ENCODE assay signal across 8 mouse cellular contexts in the genomic region with DNA sequence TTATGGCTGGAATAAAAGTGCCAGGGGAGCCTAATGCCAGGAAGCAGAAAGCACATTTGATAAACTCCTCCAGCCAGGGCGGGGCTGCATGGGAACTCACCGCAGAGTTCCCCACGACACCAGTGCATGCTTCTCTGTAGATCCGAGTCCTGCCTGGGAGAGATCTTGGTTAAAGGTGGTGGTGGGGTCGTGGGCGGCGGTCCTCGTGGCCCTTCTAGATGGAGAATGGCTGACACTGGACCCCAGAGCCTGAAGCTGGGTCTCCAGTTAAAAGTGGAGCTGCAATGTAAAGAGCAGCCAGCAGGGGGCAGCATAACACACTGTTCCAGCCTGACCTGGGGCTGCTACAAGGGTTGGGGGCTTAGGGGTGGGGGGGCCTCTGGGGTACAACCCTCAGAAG. TPM values are rescaled to one million over a fixed set of nuclear protein-coding genes. Genes with fewer than 3 reads are reported as not detected.
DNase-seq lines count a peak whose midpoint lies in the region; ATAC-seq lines count a peak whose summit lies in the region.

No protein-coding gene starts in this region.

- 27% methylated on average over 8 of the region's 8 CpGs for WGBS in hindbrain, embryonic 14.5 days
- 23% methylated on average over 8 of the region's 8 CpGs for WGBS in hindbrain, embryonic 12.5 days
- 21% methylated on average over 8 of the region's 8 CpGs for WGBS in embryonic facial prominence, embryonic 10.5 days
- WGBS in intestine, embryonic 16.5 days: 17% methylated on average over 8 of the region's 8 CpGs
- 2% methylated on average over 8 of the region's 8 CpGs for WGBS in liver, embryonic 13.5 days (ENCODE audit: insufficient replicate concordance)
- WGBS in neural tube, embryonic 14.5 days: 21% methylated on average over 8 of the region's 8 CpGs

- peaks cover 10% of the 10 kb centered on the region for H3K4me1 ChIP-seq in hindbrain, embryonic 14.5 days (replicated peaks; ENCODE audit: control insufficient read depth, insufficient read depth, low read length)
- peaks cover 20% of the 10 kb centered on the region for H3K4me1 ChIP-seq in hindbrain, embryonic 12.5 days
- peaks cover 52% of the 10 kb centered on the region for H3K4me1 ChIP-seq in embryonic facial prominence, embryonic 10.5 days
- H3K4me1 ChIP-seq in intestine, embryonic 16.5 days (ENCODE audit: control insufficient read depth, insufficient read depth, low read length): peaks cover 24% of the 10 kb centered on the region
- H3K4me1 ChIP-seq in liver, embryonic 13.5 days (replicated peaks): peaks cover 65% of the 10 kb centered on the region
- H3K4me1 ChIP-seq in neural tube, embryonic 14.5 days (ENCODE audit: control insufficient read depth, insufficient read depth, low read length): peaks cover 3% of the 10 kb centered on the region; the same call in 1 of the 2 replicates

- no peak overlapping the region for H3K4me3 ChIP-seq in hindbrain, embryonic 14.5 days (replicated peaks; ENCODE audit: low read length)
- no peak overlapping the region for H3K4me3 ChIP-seq in hindbrain, embryonic 12.5 days
- H3K4me3 ChIP-seq in embryonic facial prominence, embryonic 10.5 days: no peak overlapping the region
- H3K4me3 ChIP-seq in intestine, embryonic 16.5 days (ENCODE audit: low read length): 0 out of 2 replicates have a peak overlapping the region, but pooled peaks have one; percentile 12
- peak overlapping the region; percentile 47 for H3K4me3 ChIP-seq in liver, embryonic 13.5 days (replicated peaks)
- H3K4me3 ChIP-seq in neural tube, embryonic 14.5 days (ENCODE audit: low read depth, low read length): no peak overlapping the region

- H3K9ac ChIP-seq in hindbrain, embryonic 14.5 days: no peak overlapping the region
- no peak overlapping the region for H3K9ac ChIP-seq in hindbrain, embryonic 12.5 days
- H3K9ac ChIP-seq in intestine, embryonic 16.5 days (ENCODE audit: low read depth, low read length): peak overlapping the region; percentile 39
- H3K9ac ChIP-seq in liver, embryonic 13.5 days: peak overlapping the region; percentile 53; the same call in 1 of the 2 replicates
- H3K9ac ChIP-seq in neural tube, embryonic 14.5 days (replicated peaks; ENCODE audit: low read depth, low read length): no peak overlapping the region

- no peak overlapping the region for H3K27ac ChIP-seq in hindbrain, embryonic 14.5 days
- no peak overlapping the region for H3K27ac ChIP-seq in hindbrain, embryonic 12.5 days
- no peak overlapping the region for H3K27ac ChIP-seq in embryonic facial prominence, embryonic 10.5 days (replicated peaks)
- H3K27ac ChIP-seq in intestine, embryonic 16.5 days (ENCODE audit: low read length): no peak overlapping the region
- H3K27ac ChIP-seq in liver, embryonic 13.5 days: peak overlapping the region; percentile 78
- no peak overlapping the region for H3K27ac ChIP-seq in neural tube, embryonic 14.5 days (ENCODE audit: low read depth, low read length)

- no peaks in the 10 kb centered on the region for H3K36me3 ChIP-seq in hindbrain, embryonic 14.5 days (replicated peaks; ENCODE audit: control insufficient read depth, insufficient read depth)
- H3K36me3 ChIP-seq in hindbrain, embryonic 12.5 days: no peaks in the 10 kb centered on the region
- no peaks in the 10 kb centered on the region for H3K36me3 ChIP-seq in embryonic facial prominence, embryonic 10.5 days (replicated peaks)
- H3K36me3 ChIP-seq in intestine, embryonic 16.5 days (ENCODE audit: control insufficient read depth, insufficient read depth, low read length): no peaks in the 10 kb centered on the region
- H3K36me3 ChIP-seq in liver, embryonic 13.5 days: no peaks in the 10 kb centered on the region
- H3K36me3 ChIP-seq in neural tube, embryonic 14.5 days (ENCODE audit: control insufficient read depth, insufficient read depth, low read length): no peaks in the 10 kb centered on the region

- peak; percentile 75 for DNase-seq in hindbrain, embryonic 14.5 days (ENCODE audit: low spot score)
- peak; percentile 65 for DNase-seq in ZHBTc4 (ENCODE audit: low read depth, low spot score)
- peak; percentile 82 for DNase-seq in embryonic facial prominence, embryonic 10.5 days (ENCODE audit: low spot score)
- DNase-seq in liver, embryonic 13.5 days: peak; percentile 30
- DNase-seq in thymus, postnatal 36 days: peak; percentile 62 to 68

- ATAC-seq in hindbrain, embryonic 14.5 days (ENCODE audit: low FRiP score): no peak
- no peak for ATAC-seq in hindbrain, embryonic 12.5 days (ENCODE audit: low FRiP score)
- no peak for ATAC-seq in intestine, embryonic 16.5 days
- ATAC-seq in liver, embryonic 13.5 days (ENCODE audit: low read depth): peak; percentile 60
- ATAC-seq in neural tube, embryonic 14.5 days (ENCODE audit: low read depth): peak; percentile 28; the same call in 1 of the 2 replicates

- no peaks in the 10 kb centered on the region for H3K9me3 ChIP-seq in hindbrain, embryonic 14.5 days (ENCODE audit: control insufficient read depth, low read length)
- H3K9me3 ChIP-seq in hindbrain, embryonic 12.5 days (replicated peaks): no peaks in the 10 kb centered on the region
- no peaks in the 10 kb centered on the region for H3K9me3 ChIP-seq in embryonic facial prominence, embryonic 10.5 days
- H3K9me3 ChIP-seq in intestine, embryonic 16.5 days (ENCODE audit: control insufficient read depth, low read length): no peaks in the 10 kb centered on the region
- no peaks in the 10 kb centered on the region for H3K9me3 ChIP-seq in liver, embryonic 13.5 days (replicated peaks)
- no peaks in the 10 kb centered on the region for H3K9me3 ChIP-seq in neural tube, embryonic 14.5 days (ENCODE audit: control insufficient read depth, low read length)

- no peak overlapping the region for H3K4me2 ChIP-seq in hindbrain, embryonic 14.5 days (replicated peaks)
- H3K4me2 ChIP-seq in hindbrain, embryonic 12.5 days (replicated peaks): no peak overlapping the region
- H3K4me2 ChIP-seq in intestine, embryonic 16.5 days (ENCODE audit: low read depth, low read length): peak overlapping the region; percentile 34
- peak overlapping the region; percentile 68 for H3K4me2 ChIP-seq in liver, embryonic 13.5 days
- no peak overlapping the region for H3K4me2 ChIP-seq in neural tube, embryonic 14.5 days (ENCODE audit: low read depth, low read length)

- H3K27me3 ChIP-seq in hindbrain, embryonic 14.5 days (ENCODE audit: control insufficient read depth, insufficient read depth, low read length): no peaks in the 10 kb centered on the region
- H3K27me3 ChIP-seq in hindbrain, embryonic 12.5 days: peaks cover 15% of the 10 kb centered on the region
- H3K27me3 ChIP-seq in embryonic facial prominence, embryonic 10.5 days (replicated peaks; ENCODE audit: low read depth, poor library complexity, severe bottlenecking): peaks cover 43% of the 10 kb centered on the region
- no peaks in the 10 kb centered on the region; the same call in 1 of the 2 replicates for H3K27me3 ChIP-seq in intestine, embryonic 16.5 days (replicated peaks; ENCODE audit: control insufficient read depth, insufficient read depth, low read length)
- H3K27me3 ChIP-seq in liver, embryonic 13.5 days: peaks cover 7% of the 10 kb centered on the region
- no peaks in the 10 kb centered on the region for H3K27me3 ChIP-seq in neural tube, embryonic 14.5 days (ENCODE audit: control insufficient read depth, insufficient read depth, low read length)

RNA-seq across cellular contexts. Expression of gene Gm572, which starts 38.3 kb away (rescaled TPM):
- not detected in 2 replicates for polyA plus RNA-seq in hindbrain, embryonic 14.5 days (2014; fragmentation: Nextera tagmentation; extraction: Ambion mirVana)
- not detected in 2 replicates for polyA plus RNA-seq in hindbrain, embryonic 12.5 days (2016; fragmentation: Nextera tagmentation; extraction: Ambion mirVana)
- polyA plus RNA-seq in embryonic facial prominence, embryonic 10.5 days (2016; fragmentation: Nextera tagmentation; extraction: Ambion mirVana): not detected in 2 replicates
- polyA plus RNA-seq in intestine, embryonic 16.5 days (2015; fragmentation: Nextera tagmentation; extraction: Ambion mirVana): not detected in 2 replicates
- polyA plus RNA-seq in liver, embryonic 13.5 days (2015; fragmentation: Nextera tagmentation; extraction: Ambion mirVana): not detected in 2 replicates
- not detected in 2 replicates for polyA plus RNA-seq in neural tube, embryonic 14.5 days (2014; fragmentation: Nextera tagmentation; extraction: Ambion mirVana)

RNA-seq across cellular contexts. Expression of gene Tardbp, which starts 54.6 kb away (rescaled TPM):
- 80.4 and 91.1 TPM in 2 replicates for polyA plus RNA-seq in hindbrain, embryonic 14.5 days (2014; fragmentation: Nextera tagmentation; extraction: Ambion mirVana)
- polyA plus RNA-seq in hindbrain, embryonic 12.5 days (2016; fragmentation: Nextera tagmentation; extraction: Ambion mirVana): 333 and 353 TPM in 2 replicates
- 450 and 455 TPM in 2 replicates for polyA plus RNA-seq in embryonic facial prominence, embryonic 10.5 days (2016; fragmentation: Nextera tagmentation; extraction: Ambion mirVana)
- polyA plus RNA-seq in intestine, embryonic 16.5 days (2015; fragmentation: Nextera tagmentation; extraction: Ambion mirVana): 230 and 259 TPM in 2 replicates
- polyA plus RNA-seq in liver, embryonic 13.5 days (2015; fragmentation: Nextera tagmentation; extraction: Ambion mirVana): 180 and 240 TPM in 2 replicates
- polyA plus RNA-seq in neural tube, embryonic 14.5 days (2014; fragmentation: Nextera tagmentation; extraction: Ambion mirVana): 78.3 and 85.0 TPM in 2 replicates

Comparison
In these comparisons a context has a peak if more than half of its experiments do, and no peak if none do; other contexts are left out.
1. ATAC-seq: peak in liver, embryonic 13.5 days (single experiment) and neural tube, embryonic 14.5 days (single experiment); none in hindbrain, embryonic 14.5 days (single experiment), hindbrain, embryonic 12.5 days (single experiment) and intestine, embryonic 16.5 days (single experiment).
2. DNase-seq: peak in every context shown above with its lines; median percentile 82 in embryonic facial prominence, embryonic 10.5 days; 75 in hindbrain, embryonic 14.5 days; 65 in ZHBTc4; 65 in thymus, postnatal 36 days; 30 in liver, embryonic 13.5 days.
3. H3K4me2 ChIP-seq: peak in intestine, embryonic 16.5 days (single experiment) and liver, embryonic 13.5 days (single experiment); none in hindbrain, embryonic 14.5 days (single experiment), hindbrain, embryonic 12.5 days (single experiment) and neural tube, embryonic 14.5 days (single experiment).
4. H3K4me3 ChIP-seq: peak in intestine, embryonic 16.5 days (single experiment) and liver, embryonic 13.5 days (single experiment); none in hindbrain, embryonic 14.5 days (single experiment), hindbrain, embryonic 12.5 days (single experiment), embryonic facial prominence, embryonic 10.5 days (single experiment) and neural tube, embryonic 14.5 days (single experiment).
5. H3K9ac ChIP-seq: peak in intestine, embryonic 16.5 days (single experiment) and liver, embryonic 13.5 days (single experiment); none in hindbrain, embryonic 14.5 days (single experiment), hindbrain, embryonic 12.5 days (single experiment) and neural tube, embryonic 14.5 days (single experiment).